Mouse (Mus musculus): ENCODE data around the gene Arhgef25.

Gene Arhgef25

GRCm38 (mm10) chr10:127185506-127185905 lies 4.4 kb downstream of the Arhgef25 start:
- DNase-seq (ENCODE audit: low spot score), result no peak

GRCm38 (mm10) chr10:127185101-127185500 lies 4.8 kb downstream of the Arhgef25 start:
- DNase-seq (ENCODE audit: low spot score), result peak; percentile 73

GRCm38 (mm10) chr10:127183759-127184158 lies 6.1 kb downstream of the Arhgef25 start:
- DNase-seq (ENCODE audit: low spot score), result peak; percentile 35

GRCm38 (mm10) chr10:127182624-127183023 lies 7.3 kb downstream of the Arhgef25 start:
- DNase-seq (ENCODE audit: low spot score), result no peak

GRCm38 (mm10) chr10:127181566-127181965 lies 8.3 kb downstream of the Arhgef25 start:
- DNase-seq (ENCODE audit: low spot score), result no peak

GRCm38 (mm10) chr10:127180695-127181047 lies 9.2 kb downstream of the Arhgef25 start:
- DNase-seq (ENCODE audit: low spot score), result no peak

GRCm38 (mm10) chr10:127179871-127180694 lies 9.8 kb downstream of the Arhgef25 start, which contains the start of gene Slc26a10:
TSS of gene Slc26a10 (minus strand) at chr10:127180645.
- peak; percentile 37 for DNase-seq (ENCODE audit: low spot score)

- no peak for DNase-seq (ENCODE audit: low spot score)
Observed at GRCm38 (mm10) chr10:127178286-127179027, 11.4 kb downstream of the Arhgef25 start.

- peak; percentile 96 for DNase-seq (ENCODE audit: low spot score)
Observed at GRCm38 (mm10) chr10:127177719-127178118, 12.2 kb downstream of the Arhgef25 start.

GRCm38 (mm10) chr10:127177235-127177634 lies 12.6 kb downstream of the Arhgef25 start:
- DNase-seq (ENCODE audit: low spot score), result no peak

GRCm38 (mm10) chr10:127176756-127177155 lies 13.1 kb downstream of the Arhgef25 start:
- DNase-seq (ENCODE audit: low spot score), result no peak

GRCm38 (mm10) chr10:127176228-127176627 lies 13.7 kb downstream of the Arhgef25 start:
- no peak for DNase-seq (ENCODE audit: low spot score)

GRCm38 (mm10) chr10:127174170-127174569 lies 15.7 kb downstream of the Arhgef25 start:
- DNase-seq (ENCODE audit: low spot score), result no peak

- DNase-seq (ENCODE audit: low spot score), result no peak
Observed at GRCm38 (mm10) chr10:127173148-127174065, 16.5 kb downstream of the Arhgef25 start.

- no peak for DNase-seq (ENCODE audit: low spot score)
Observed at GRCm38 (mm10) chr10:127171631-127172200, 18.2 kb downstream of the Arhgef25 start.

- DNase-seq (ENCODE audit: low spot score), result peak; percentile 85
Observed at GRCm38 (mm10) chr10:127170837-127171272, 19.0 kb downstream of the Arhgef25 start.

- DNase-seq (ENCODE audit: low spot score), result no peak
Observed at GRCm38 (mm10) chr10:127170002-127170401, 19.9 kb downstream of the Arhgef25 start.

GRCm38 (mm10) chr10:127167614-127168192 lies 22.2 kb downstream of the Arhgef25 start:
- no peak for DNase-seq (ENCODE audit: low spot score)

- no peak for DNase-seq (ENCODE audit: low spot score)
Observed at GRCm38 (mm10) chr10:127166771-127167613, 22.9 kb downstream of the Arhgef25 start.

- DNase-seq (ENCODE audit: low spot score), result no peak
Observed at GRCm38 (mm10) chr10:127166404-127166715, 23.5 kb downstream of the Arhgef25 start.
